Mouse (Mus musculus) myocyte (in vitro differentiated cells): ENCODE results near the gene Ftsj3. TPM values are rescaled to one million over a fixed set of nuclear protein-coding genes. Genes with fewer than 3 reads are reported as not detected.

Experiments used
- H3K27me3 ChIP-seq: one replicate; pipeline ENCODE4 v1.6.1; 2011; ENCODE audit not compliant: control insufficient read depth, insufficient read depth, insufficient read length
- H3K36me3 ChIP-seq: one replicate; pipeline ENCODE4 v1.6.1; 2011; ENCODE audit not compliant: control insufficient read depth, insufficient read depth
- H3K4me2 ChIP-seq: one replicate; pipeline ENCODE4 v1.6.1; 2011; ENCODE audit warnings: low read depth, control low read depth
- H3K4me3 ChIP-seq: one replicate; pipeline ENCODE4 v1.5.1; 2011; ENCODE audit warnings: mild to moderate bottlenecking, control low read depth, moderate library complexity
- H3K79me2 ChIP-seq: one replicate; pipeline ENCODE4 v1.6.1; 2011; ENCODE audit not compliant: control insufficient read depth, insufficient read depth
- H3ac ChIP-seq: one replicate; pipeline ENCODE4 v1.6.1; 2011; ENCODE audit not compliant: control insufficient read depth, insufficient read length
- CEBPB ChIP-seq: IDR thresholded peaks from 2 replicates; pipeline ENCODE4 v1.6.1; 2011; ENCODE audit warnings: mild to moderate bottlenecking, moderate library complexity; ENCODE audit not compliant: poor library complexity, insufficient read depth, severe bottlenecking
- E2F4 ChIP-seq: IDR thresholded peaks from one replicate; pipeline ENCODE4 v1.6.1; 2011; ENCODE audit warnings: mild to moderate bottlenecking, control low read depth, moderate library complexity; ENCODE audit not compliant: insufficient read depth
- MAX ChIP-seq: IDR thresholded peaks from one replicate; pipeline ENCODE4 v1.6.1; 2011; ENCODE audit warnings: low read depth, mild to moderate bottlenecking, control low read depth
- MYOD1 ChIP-seq, 3 experiments: IDR thresholded peaks; one replicate each; pipeline ENCODE4 v1.6.1; 2011; ENCODE audit warnings: control low read depth in 2 of 3, low read depth in 2 of 3, mild to moderate bottlenecking in 2 of 3, moderate library complexity in 1 of 3; ENCODE audit not compliant: insufficient read length in 2 of 3, control insufficient read depth in 1 of 3
- MYOG ChIP-seq, 3 experiments: IDR thresholded peaks; one replicate each; pipeline ENCODE4 v1.6.1; 2011; ENCODE audit warnings: control low read depth in 2 of 3, low read depth in 2 of 3, mild to moderate bottlenecking in 2 of 3; ENCODE audit not compliant: insufficient read length in 2 of 3, control insufficient read depth in 1 of 3, insufficient read depth in 1 of 3
- POLR2A ChIP-seq: IDR thresholded peaks from one replicate; pipeline ENCODE4 v1.6.1; 2011; ENCODE audit warnings: low read depth, mild to moderate bottlenecking, control low read depth, moderate library complexity; ENCODE audit not compliant: insufficient read length
- POLR2AphosphoS2 ChIP-seq: IDR thresholded peaks from one replicate; pipeline ENCODE4 v1.6.1; 2011; ENCODE audit warnings: low read depth, control low read depth; ENCODE audit not compliant: insufficient read length
- REST ChIP-seq: IDR thresholded peaks from one replicate; pipeline ENCODE4 v1.6.1; 2011; ENCODE audit warnings: mild to moderate bottlenecking, control low read depth, moderate library complexity; ENCODE audit not compliant: insufficient read depth, insufficient read length
- SRF ChIP-seq: IDR thresholded peaks from one replicate; pipeline ENCODE4 v1.6.1; 2011; ENCODE audit warnings: low read depth; ENCODE audit not compliant: control insufficient read depth, insufficient read length
- TCF12 ChIP-seq: IDR thresholded peaks from one replicate; pipeline ENCODE4 v1.6.1; 2011; ENCODE audit warnings: mild to moderate bottlenecking, control low read depth; ENCODE audit not compliant: poor library complexity, insufficient read depth, severe bottlenecking
- TCF3 ChIP-seq: IDR thresholded peaks from one replicate; pipeline ENCODE4 v1.6.1; 2011; ENCODE audit warnings: low read depth, control low read depth; ENCODE audit not compliant: insufficient read length
- USF1 ChIP-seq: IDR thresholded peaks from one replicate; pipeline ENCODE4 v1.6.1; 2011; ENCODE audit warnings: low read depth, mild to moderate bottlenecking, control low read depth, moderate library complexity
- polyA plus RNA-seq: library from polyadenylated mRNA; unstranded; fragments of >200 nt; fragmentation: generic; extraction: Trizol; gene quantifications from one replicate; pipeline ENCODE4 v1.2.1, GENCODE M21; 2012; ENCODE audit warnings: missing spikeins

Ftsj3 gene
- polyA plus RNA-seq, 1 experiment = 36.1 TPM

GRCm38 (mm10) chr11:106271794-106272643 is 16.1 kb upstream of the Ftsj3 start:
- TF ChIP-seq CEBPB = no peak
- H3K27me3 ChIP-seq = no peaks in the 10 kb centered on the region
- H3ac ChIP-seq = peak overlapping the region; percentile 88
- peak overlapping the region; percentile 86 for H3K4me2 ChIP-seq
- peaks cover 36% of the 10 kb centered on the region for H3K79me2 ChIP-seq
- H3K4me3 ChIP-seq = peak overlapping the region; percentile 60
- no peaks in the 10 kb centered on the region for H3K36me3 ChIP-seq

DNA sequence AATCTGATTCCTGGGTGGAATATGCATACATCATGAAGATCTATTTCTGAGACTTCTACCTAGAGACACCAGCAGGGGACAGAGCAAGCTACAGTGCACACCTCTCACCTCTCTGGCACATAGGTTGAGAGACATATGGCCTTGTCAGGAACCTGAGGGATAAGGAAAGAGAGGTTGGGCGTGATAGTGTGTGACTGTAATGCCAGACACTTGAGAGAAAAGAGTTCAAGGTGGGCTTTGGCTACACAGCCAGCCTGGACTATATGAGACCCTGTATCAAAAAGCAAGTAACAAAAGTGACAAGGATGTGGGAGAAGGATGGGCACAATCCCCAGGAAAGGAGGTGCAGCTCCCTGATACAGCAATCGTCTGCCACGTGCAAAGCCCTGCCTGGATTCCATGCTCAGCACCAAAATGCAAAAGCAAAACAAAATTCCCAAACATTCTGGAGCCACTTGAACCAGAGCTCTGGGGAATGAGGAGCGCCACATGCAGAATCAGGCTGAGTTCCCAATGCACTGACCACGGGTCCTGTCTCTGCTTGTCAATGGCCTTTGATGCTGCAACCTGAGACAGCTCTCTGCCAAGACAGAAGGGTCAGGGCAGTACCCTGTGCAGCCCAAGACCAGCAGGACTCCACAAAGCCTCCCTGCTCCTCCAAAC is 15.4 kb upstream of the Ftsj3 start:
- Histone ChIP-seq H3K27me3 (no peaks in the 10 kb centered on the region), H3K36me3 (peaks cover 7% of the 10 kb centered on the region), H3K4me2 (peak overlapping the region; percentile 86), H3K4me3 (peak overlapping the region; percentile 60), H3K79me2 (peaks cover 36% of the 10 kb centered on the region), H3ac (peak overlapping the region; percentile 88)
- TF ChIP-seq TCF3 (no peak), POLR2AphosphoS2 (no peak), SRF (no peak), USF1 (no peak), MYOG (IDR thresholded peaks at IDR 0.05; ENCODE audit: control insufficient read depth in 1 of 3, insufficient read depth in 1 of 3, insufficient read length in 2 of 3, low read depth in 2 of 3) (no peak), MAX (no peak), CEBPB (no peak)

DNA sequence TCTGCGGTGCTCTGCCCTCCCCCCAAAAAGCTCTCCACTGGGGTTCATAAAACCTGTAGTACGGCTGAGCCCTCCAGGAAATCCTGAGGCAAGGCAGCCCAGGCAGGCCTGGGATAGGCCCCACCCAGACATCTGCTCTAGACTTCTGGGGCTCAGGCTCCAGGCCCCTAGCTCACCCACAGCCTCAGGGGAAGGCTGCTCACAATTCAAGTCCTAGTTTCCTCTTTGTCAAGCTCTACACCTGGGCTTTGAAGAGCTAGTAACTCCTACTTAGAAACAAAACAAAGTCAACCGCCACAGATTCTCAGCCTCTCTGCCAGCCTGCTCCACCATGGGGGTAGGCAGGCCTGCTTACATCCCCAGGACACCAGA is 13.2 kb upstream of the Ftsj3 start:
- no peaks in the 10 kb centered on the region for H3K27me3 ChIP-seq
- no peak overlapping the region for H3ac ChIP-seq
- no peak for TF ChIP-seq TCF3
- TF ChIP-seq E2F4 = no peak
- no peak for TF ChIP-seq USF1
- no peak for TF ChIP-seq REST
- no peak for TF ChIP-seq POLR2A
- no peak for TF ChIP-seq MYOD1 (IDR thresholded peaks at IDR 0.05; ENCODE audit: control insufficient read depth in 1 of 3, insufficient read length in 2 of 3, low read depth in 2 of 3)
- TF ChIP-seq MYOG (IDR thresholded peaks at IDR 0.05; ENCODE audit: control insufficient read depth in 1 of 3, insufficient read depth in 1 of 3, insufficient read length in 2 of 3, low read depth in 2 of 3) = no peak
- TF ChIP-seq TCF12 = no peak
- no peak for TF ChIP-seq POLR2AphosphoS2
- no peak for TF ChIP-seq MAX
- no peak for TF ChIP-seq CEBPB
- TF ChIP-seq SRF = no peak
- H3K79me2 ChIP-seq = peaks cover 36% of the 10 kb centered on the region
- no peak overlapping the region for H3K4me3 ChIP-seq
- no peak overlapping the region for H3K4me2 ChIP-seq
- peaks cover 19% of the 10 kb centered on the region for H3K36me3 ChIP-seq

DNA sequence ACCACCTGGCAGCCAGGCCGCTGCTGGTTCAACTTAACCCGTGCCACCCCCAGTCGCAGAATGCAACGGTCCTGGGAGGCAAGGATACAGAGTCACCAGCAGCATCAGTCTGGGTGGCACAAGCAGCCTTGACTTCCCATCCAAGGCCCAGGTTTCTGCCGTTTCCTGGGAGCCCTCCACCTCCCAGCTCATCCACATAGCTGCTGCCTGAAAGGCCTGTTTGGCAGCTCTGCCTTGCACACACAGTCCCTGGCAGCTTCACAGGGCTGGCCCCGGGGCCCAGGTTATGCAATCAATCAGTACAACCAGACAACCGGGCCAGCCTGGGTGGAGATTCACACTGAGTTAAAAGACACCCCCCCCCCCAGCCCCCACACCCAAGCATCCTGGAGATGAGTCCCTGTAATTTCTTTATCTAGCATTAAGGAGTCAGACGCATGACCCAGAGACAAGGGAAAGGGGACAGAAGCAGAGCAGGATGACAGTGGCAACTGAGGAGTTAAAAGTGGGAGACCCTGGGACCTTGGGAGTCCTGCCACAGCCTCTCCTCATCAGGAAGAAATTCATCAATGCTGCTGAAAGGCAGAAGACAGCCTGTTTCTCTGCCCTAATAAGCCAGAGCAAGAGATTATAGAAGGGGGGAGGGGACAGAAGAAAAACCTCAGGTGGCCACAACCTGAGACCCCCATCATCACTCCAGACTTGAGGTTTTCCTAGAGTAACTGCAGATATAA is 12.6 kb upstream of the Ftsj3 start:
- Histone ChIP-seq H3K27me3 (no peaks in the 10 kb centered on the region), H3ac (no peak overlapping the region), H3K36me3 (peaks cover 23% of the 10 kb centered on the region), H3K4me2 (no peak overlapping the region), H3K4me3 (no peak overlapping the region), H3K79me2 (peaks cover 36% of the 10 kb centered on the region)
- TF ChIP-seq TCF3 = no peak
- TF ChIP-seq MYOD1 (IDR thresholded peaks at IDR 0.05; ENCODE audit: control insufficient read depth in 1 of 3, insufficient read length in 2 of 3, low read depth in 2 of 3) = no peak
- TF ChIP-seq E2F4 = no peak
- TF ChIP-seq MYOG (IDR thresholded peaks at IDR 0.05; ENCODE audit: control insufficient read depth in 1 of 3, insufficient read depth in 1 of 3, insufficient read length in 2 of 3, low read depth in 2 of 3) = no peak
- TF ChIP-seq TCF12 = no peak
- TF ChIP-seq USF1 = no peak
- TF ChIP-seq POLR2A = no peak
- no peak for TF ChIP-seq REST
- TF ChIP-seq POLR2AphosphoS2 = no peak
- no peak for TF ChIP-seq CEBPB
- no peak for TF ChIP-seq MAX
- TF ChIP-seq SRF = no peak

DNA sequence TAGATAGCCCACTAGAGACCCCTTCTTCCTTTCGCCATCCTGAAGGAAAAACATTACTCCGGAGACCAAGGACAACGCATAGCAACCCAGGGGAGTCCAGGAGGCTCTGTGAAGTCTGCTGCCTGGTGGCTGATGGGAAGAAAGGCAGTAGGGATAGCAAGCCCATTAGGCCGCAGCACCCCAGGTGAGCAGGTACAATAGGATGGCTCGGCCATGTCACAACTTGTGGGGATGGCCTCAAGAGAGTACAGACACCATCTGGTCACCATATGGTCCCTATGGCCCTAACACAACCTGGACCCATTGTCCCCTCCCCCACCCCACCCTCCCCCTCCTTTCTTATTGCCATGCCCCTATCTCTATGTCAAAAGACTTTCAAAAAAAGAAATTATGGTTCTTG is 12.0 kb upstream of the Ftsj3 start:
- H3K4me3 ChIP-seq = no peak overlapping the region

More for the DNA sequence above, 12.0 kb upstream of the Ftsj3 start:
- Histone ChIP-seq H3ac (no peak overlapping the region), H3K79me2 (peaks cover 36% of the 10 kb centered on the region), H3K27me3 (no peaks in the 10 kb centered on the region), H3K36me3 (peaks cover 29% of the 10 kb centered on the region), H3K4me2 (no peak overlapping the region)
- TF ChIP-seq REST = no peak
